Mouse (Mus musculus): Measurements from ENCODE around the gene Tsc2.

- no peak for TF ChIP-seq ZNF384 (IDR thresholded peaks at IDR 0.05; ENCODE audit: low read depth, low read length)
- TF ChIP-seq HCFC1 (IDR thresholded peaks at IDR 0.05; ENCODE audit: borderline replicate concordance, insufficient read depth, low read length): no peak
- no peak for TF ChIP-seq CHD2 (IDR thresholded peaks at IDR 0.05; ENCODE audit: low read depth, low read length)
- TF ChIP-seq ZC3H11A (IDR thresholded peaks at IDR 0.05; ENCODE audit: borderline replicate concordance, low read depth, low read length): no peak
- TF ChIP-seq MAFK (IDR thresholded peaks at IDR 0.05; ENCODE audit: insufficient read depth, low read depth, low read length): no peak
Observed at GRCm38 (mm10) chr17:24651835-24652234, 19.4 kb upstream of the Tsc2 start.

All from ES-E14 (cell line).